Mouse (Mus musculus) right cerebral cortex, postnatal 25 days (tissue): ENCODE measurements around the gene Gm11549.

Experiments used
- DNase-seq: peaks from one replicate; pipeline ENCODE4 v3.0.0; 2022

Gm11549 gene

GRCm38 (mm10) chr3:36521073-36522060 lies at the start of gene Gm11549:
TSS of gene Gm11549 (minus strand) at chr3:36521813.
- peak; percentile 81 for DNase-seq

- no peak for DNase-seq
These were observed 48.2 kb upstream of the Gm11549 start for GRCm38 (mm10) chr3:36569836-36570235.

- no peak for DNase-seq
These were observed 42.1 kb upstream of the Gm11549 start for GRCm38 (mm10) chr3:36563666-36564065.

DNA sequence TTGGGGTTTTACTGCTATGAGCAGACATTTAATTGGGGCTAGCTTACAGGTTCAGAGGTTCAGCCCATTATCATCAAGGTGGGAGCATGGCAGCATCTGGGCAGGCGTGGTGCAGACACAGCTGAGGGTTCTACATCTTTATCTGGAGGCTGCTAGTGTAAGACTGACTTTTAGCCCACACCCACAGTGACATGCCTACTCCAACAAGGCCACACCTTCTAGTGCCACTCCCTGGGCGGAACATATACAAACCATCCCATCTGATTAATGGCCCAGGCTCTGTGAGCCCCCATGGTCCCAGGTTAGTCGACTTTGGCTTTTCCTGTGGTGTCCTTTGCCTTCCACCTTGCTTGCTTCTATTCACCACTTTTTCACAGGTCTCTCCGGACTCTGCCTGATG lies 38.0 kb upstream of the Gm11549 start:
- DNase-seq, result no peak

GRCm38 (mm10) chr3:36557601-36558000 lies 36.0 kb upstream of the Gm11549 start:
- DNase-seq, result no peak

DNA sequence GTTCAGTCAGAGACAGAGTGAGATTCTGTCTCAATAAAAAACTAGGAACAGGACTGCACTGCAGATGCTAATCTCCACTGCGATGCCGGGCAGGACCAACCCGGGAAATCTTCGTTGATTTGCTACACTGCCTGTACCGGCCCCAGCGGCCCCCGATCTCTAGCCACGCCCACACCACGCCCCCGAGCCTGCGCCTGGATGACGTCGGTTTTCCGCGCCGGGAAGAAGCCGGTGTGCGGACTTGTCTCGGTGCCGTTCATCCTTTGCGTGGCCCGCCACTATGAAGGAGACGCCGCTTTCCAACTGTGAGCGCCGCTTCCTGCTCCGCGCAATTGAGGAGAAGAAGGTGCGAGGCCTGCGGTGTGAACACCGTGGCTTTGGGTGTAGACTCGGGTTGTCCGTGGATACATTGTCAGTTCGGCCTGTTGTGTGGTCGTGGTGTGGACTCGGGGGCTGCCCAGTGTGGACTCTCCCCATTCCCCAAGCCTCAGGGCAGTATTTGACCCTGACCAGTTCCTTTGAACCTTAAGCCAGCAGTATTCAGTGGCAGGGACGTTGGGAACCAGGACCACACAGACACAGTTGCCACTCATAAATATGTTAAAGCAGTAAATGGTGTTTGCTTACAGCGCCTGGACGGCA lies 30.9 kb upstream of the Gm11549 start, which contains the start of gene Exosc9:
Exosc9 (plus strand) TSS at position 201 of the 642 bp plus-strand sequence.
- DNase-seq, result peak; percentile 96

DNA sequence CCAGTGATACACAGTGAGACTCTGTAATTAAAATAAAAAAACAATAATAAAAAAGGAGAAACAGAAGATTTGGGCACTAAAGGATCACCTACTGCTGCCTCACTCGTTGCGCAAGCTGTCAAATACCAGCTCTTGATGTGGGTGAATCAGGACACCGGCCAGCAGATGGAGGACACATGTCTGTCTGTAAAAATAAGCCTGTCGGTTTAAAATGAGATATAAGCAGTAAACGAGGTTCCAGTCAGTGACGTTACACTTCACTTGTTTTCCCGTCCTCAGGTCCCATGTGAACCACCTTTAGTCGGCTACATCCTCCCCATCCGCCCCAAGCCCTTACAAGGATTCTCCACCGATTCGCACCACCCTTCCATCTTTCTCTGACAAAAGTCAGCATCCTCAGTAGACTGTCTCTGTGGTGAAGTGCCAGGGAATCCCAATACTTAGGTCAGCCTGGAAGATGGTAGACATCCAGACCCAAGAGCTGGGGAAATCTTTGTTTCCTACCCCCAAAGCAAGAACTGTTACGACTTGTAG lies 30.3 kb upstream of the Gm11549 start:
- DNase-seq, result no peak

- peak; percentile 23 for DNase-seq
These were observed 29.7 kb upstream of the Gm11549 start for GRCm38 (mm10) chr3:36551343-36551742.

DNA sequence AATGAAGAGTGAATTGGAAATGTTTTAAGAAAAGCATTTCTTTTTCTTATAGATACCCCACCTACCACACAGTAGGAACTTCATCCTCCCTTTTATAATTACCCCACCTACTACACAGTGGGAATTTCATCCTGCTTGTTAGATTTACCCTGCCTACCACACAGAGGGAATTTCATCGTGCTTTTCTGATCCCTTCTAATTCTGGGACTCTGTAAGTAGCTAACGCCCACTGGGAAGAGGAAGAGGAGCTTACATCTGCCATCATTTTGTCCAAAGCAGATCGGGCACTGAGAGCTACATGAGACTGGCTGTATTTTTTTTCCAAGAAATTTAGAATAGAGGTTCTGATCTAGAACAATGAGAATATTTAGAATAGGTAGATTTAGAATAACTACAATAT lies 23.3 kb upstream of the Gm11549 start:
- DNase-seq, result no peak

DNA sequence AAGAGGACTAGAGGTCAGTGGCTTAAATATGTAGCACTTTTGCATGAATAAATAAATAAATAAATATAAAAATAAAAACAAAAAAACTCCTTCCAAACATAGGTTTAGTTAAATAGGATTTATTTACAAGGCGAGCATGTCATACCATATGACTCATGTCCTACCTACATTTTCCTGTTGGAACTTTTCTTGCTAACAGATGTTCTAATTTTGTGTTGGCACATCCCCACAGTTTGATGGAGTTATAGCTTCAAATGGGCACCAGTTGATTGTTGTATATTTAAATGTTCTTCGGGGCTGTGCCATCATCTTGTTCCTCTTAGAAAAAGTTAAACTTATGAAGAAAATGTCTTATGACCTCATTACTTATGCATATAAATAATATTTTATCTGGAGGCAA lies 19.8 kb upstream of the Gm11549 start:
- DNase-seq, result no peak

GRCm38 (mm10) chr3:36540756-36541155 lies 19.1 kb upstream of the Gm11549 start:
- no peak for DNase-seq

- DNase-seq, result no peak
These were observed 16.3 kb upstream of the Gm11549 start for GRCm38 (mm10) chr3:36537701-36538470.

- DNase-seq, result no peak
These were observed 14.4 kb upstream of the Gm11549 start for GRCm38 (mm10) chr3:36536041-36536440.

- DNase-seq, result no peak
These were observed 11.6 kb upstream of the Gm11549 start for GRCm38 (mm10) chr3:36533201-36533672.

GRCm38 (mm10) chr3:36532738-36533137 lies 11.1 kb upstream of the Gm11549 start:
- no peak for DNase-seq

DNA sequence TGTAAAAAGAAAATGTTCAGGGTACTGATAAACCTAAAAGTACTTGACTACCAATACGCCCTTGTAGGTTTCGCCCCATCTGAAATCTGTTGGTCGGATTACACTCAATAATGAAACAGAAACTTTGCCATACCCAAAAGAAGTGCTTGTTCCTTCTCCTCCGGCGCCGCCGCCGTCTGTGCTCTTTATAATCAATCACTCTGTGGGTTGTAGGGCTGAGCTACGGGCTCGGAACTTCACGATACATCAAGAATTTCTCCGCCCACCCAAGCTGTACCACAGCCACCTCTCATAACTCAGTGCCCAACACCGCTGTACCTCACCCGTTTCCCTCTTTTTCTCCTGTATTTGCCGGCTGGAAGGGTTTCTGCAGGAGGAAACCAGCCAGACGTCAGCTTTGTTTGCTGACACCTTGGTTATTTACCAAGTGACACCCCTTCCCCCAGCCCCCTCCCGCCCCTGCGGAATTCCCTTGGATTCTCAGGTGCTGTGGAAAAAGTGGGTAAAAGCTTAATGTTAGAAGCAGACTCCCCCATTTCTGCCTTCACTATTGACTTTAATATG lies 10.4 kb upstream of the Gm11549 start:
- DNase-seq, result no peak

DNA sequence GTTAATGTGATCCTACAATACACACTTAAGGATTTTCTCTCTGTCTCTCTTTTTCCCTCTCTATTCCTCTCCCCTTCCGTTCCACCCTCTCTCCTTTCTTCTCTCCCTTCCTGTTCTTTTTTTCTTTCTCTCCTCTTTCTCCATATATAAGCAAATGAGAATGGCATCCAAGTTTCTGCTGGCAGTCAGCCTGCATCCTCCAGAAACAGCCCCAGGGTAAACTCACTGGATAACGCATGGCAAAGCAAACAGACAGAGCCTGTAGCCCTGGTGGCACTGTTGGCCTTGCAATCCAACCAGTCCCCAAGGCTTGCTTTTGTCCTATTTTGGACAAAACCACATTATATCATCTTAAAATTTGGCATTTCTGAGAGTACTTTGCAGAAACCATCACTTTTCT lies 9.6 kb upstream of the Gm11549 start:
- no peak for DNase-seq

GRCm38 (mm10) chr3:36530781-36531180 lies 9.2 kb upstream of the Gm11549 start:
- DNase-seq, result no peak

DNA sequence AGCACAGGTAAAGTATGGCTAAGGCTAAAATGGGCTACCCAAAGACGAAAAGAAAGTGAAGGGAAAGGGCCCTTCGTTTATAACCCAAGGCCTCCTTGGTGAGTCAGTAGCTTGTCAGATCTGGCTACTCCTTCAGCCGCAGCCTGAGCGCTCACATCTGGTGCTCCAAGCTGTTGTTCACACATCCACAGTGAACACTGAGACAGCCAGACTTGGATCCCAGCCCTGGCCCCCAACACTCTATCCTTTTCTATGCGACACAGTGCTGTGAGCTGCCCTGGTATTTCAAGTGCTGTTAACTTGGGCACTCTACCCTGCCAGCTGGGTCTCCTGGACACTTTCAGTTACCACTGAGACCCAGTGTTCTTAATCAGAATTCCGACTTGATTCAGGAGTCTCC lies 8.7 kb upstream of the Gm11549 start:
- DNase-seq, result peak; percentile 73

DNA sequence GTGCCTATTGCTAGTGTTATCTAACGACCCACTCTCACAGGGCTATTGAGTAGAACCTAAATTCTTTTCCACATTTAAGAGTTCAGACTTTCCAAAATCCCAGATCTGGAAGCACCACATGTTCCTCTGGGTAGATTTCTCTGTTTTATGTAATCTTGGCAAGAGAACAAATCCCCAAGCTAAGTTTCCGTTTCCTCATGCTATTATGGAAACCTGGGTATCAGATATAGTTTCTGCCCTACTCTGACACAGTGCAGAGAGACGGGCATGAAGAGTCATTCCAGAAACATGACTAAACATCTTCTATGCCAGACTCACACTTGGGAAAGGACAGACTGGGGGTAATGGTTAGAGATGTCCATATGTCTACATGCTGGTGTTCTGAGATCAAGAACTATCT lies 2.9 kb upstream of the Gm11549 start:
- no peak for DNase-seq

DNA sequence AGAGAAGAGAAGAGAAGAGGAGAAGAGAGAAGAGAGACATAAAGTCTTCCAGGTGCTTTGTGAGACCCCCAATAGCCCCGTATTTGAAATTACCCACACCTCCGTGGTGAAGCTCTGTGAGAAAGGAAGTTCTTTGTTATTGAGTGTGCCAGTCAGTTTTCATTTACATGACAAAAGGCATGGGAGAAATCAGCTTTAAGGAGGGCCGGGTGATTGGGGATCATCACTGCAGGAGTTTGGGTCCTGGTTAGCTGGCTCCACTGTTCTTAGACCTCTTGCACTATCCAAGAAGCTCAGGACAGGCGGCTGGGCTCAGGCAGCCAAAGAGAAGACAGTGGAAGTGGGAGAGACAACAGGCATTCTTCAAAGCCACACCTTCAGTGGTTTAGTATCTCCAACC lies 524 bp upstream of the Gm11549 start:
- DNase-seq, result no peak

DNA sequence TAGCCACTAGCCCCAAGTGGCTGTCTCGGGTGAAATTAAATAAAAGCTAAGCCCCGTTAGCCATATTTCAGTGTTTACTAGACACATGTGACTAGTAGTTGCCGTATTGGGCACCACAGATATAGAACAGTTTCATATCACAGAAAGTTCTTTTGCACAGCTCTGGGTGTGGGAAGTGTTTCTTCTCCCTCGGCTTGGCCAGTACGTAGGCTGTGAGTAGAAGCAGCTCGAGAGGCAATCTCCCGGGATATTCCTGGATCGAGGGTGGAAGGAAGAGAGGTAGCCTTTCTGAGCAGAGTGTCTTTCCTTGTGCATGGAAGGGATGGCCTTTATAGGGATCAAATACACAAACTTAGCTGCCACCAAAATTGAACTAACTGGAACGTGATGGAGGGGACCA lies 5.4 kb downstream of the Gm11549 start:
- DNase-seq, result no peak

GRCm38 (mm10) chr3:36511491-36511890 lies 10.1 kb downstream of the Gm11549 start:
- DNase-seq, result no peak
